ENCODE assay signal across 9 mouse cellular contexts in the genomic region with DNA sequence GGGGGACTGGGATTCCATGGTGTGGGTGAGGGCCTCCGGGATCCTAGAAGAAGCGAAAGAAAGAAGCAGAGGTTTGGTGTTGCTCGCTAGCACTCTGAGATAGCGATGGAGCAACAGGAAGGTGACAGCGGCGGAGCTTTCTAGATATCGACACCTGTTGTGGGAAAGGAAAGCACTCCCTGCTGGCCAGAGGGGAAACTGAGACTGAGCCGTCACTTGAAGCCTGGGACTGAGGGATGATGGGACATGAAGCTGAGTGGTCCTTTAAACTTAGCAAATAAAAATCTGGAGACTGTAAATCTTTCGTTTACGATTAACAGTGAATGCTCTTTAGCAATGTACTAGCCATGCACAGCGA.
DNase-seq lines count a peak whose midpoint lies in the region; ATAC-seq lines count a peak whose summit lies in the region.
"Had no signal": no experiment of that assay in that cellular context is flagged by ENCODE, and none has a peak within 500 bp of the region (broad histone marks: within the 10 kb centered on the region; RNA-seq: fewer than 3 reads in every experiment).

No protein-coding gene starts in this region.

- H3K4me1 ChIP-seq in heart, embryonic 11.5 days (ENCODE audit: control insufficient read depth, insufficient read depth, low read length), result no peaks in the 10 kb centered on the region
- H3K4me1 ChIP-seq in lung, embryonic 16.5 days (replicated peaks; ENCODE audit: control insufficient read depth, insufficient read depth, low read length), result peaks cover 11% of the 10 kb centered on the region
- peaks cover 9% of the 10 kb centered on the region for H3K4me1 ChIP-seq in forebrain, embryonic 13.5 days
- H3K4me1 ChIP-seq in liver, embryonic 16.5 days (ENCODE audit: control insufficient read depth, low read depth, low read length), result no peaks in the 10 kb centered on the region

- peak overlapping the region; percentile 20; the same call in 1 of the 2 replicates for H3K4me3 ChIP-seq in heart, embryonic 11.5 days (ENCODE audit: low read depth, low read length)
- H3K4me3 ChIP-seq in lung, embryonic 16.5 days (ENCODE audit: low read length), result peak overlapping the region; percentile 31
- H3K4me3 ChIP-seq in forebrain, embryonic 13.5 days, result no peak overlapping the region
- no peak overlapping the region for H3K4me3 ChIP-seq in liver, embryonic 16.5 days (ENCODE audit: low read depth, low read length)
- H3K4me3 ChIP-seq: myocyte had no signal

- H3K27ac ChIP-seq in heart, embryonic 11.5 days (ENCODE audit: low read depth, low read length), result no peak overlapping the region
- peak overlapping the region; percentile 95 for H3K27ac ChIP-seq in lung, embryonic 16.5 days (ENCODE audit: low read length)
- no peak overlapping the region for H3K27ac ChIP-seq in forebrain, embryonic 13.5 days
- no peak overlapping the region for H3K27ac ChIP-seq in liver, embryonic 16.5 days (ENCODE audit: low read length)

- intact Hi-C loops in left cerebral cortex, postnatal 36 days (cut with DNase I), result no loop called here

- no peaks in the 10 kb centered on the region for H3K9me3 ChIP-seq in heart, embryonic 11.5 days (replicated peaks; ENCODE audit: control insufficient read depth, low read length)
- H3K9me3 ChIP-seq in lung, embryonic 16.5 days (ENCODE audit: control insufficient read depth, low read length), result no peaks in the 10 kb centered on the region
- H3K9me3 ChIP-seq in forebrain, embryonic 13.5 days (replicated peaks), result no peaks in the 10 kb centered on the region
- no peaks in the 10 kb centered on the region for H3K9me3 ChIP-seq in liver, embryonic 16.5 days (replicated peaks; ENCODE audit: control insufficient read depth, low read length)

- no peaks in the 10 kb centered on the region for H3K27me3 ChIP-seq in heart, embryonic 11.5 days (ENCODE audit: control insufficient read depth, insufficient read depth, low read length)
- no peaks in the 10 kb centered on the region for H3K27me3 ChIP-seq in lung, embryonic 16.5 days (ENCODE audit: control insufficient read depth, insufficient read depth, low read depth, low read length)
- no peaks in the 10 kb centered on the region for H3K27me3 ChIP-seq in forebrain, embryonic 13.5 days
- H3K27me3 ChIP-seq in liver, embryonic 16.5 days (ENCODE audit: control insufficient read depth, insufficient read depth, low read depth, low read length), result no peaks in the 10 kb centered on the region

- no peak for DNase-seq in heart, adult 18-20 months
- no peak for DNase-seq in lung, postnatal 36 days
- no peak for DNase-seq in retina, postnatal 1 day
- DNase-seq in left cerebral cortex, postnatal 36 days (ENCODE audit: low spot score in 2 of 2), result no peak

- peak overlapping the region; percentile 31; the same call in 1 of the 2 replicates for H3K9ac ChIP-seq in heart, embryonic 11.5 days (ENCODE audit: low read depth, low read length)
- peak overlapping the region; percentile 59 for H3K9ac ChIP-seq in lung, embryonic 16.5 days (ENCODE audit: low read length)
- no peak overlapping the region for H3K9ac ChIP-seq in forebrain, embryonic 13.5 days
- no peak overlapping the region for H3K9ac ChIP-seq in liver, embryonic 16.5 days (ENCODE audit: low read depth, low read length)

- H3K36me3 ChIP-seq in heart, embryonic 11.5 days (ENCODE audit: control insufficient read depth, insufficient read depth, low read length), result no peaks in the 10 kb centered on the region
- H3K36me3 ChIP-seq in lung, embryonic 16.5 days (ENCODE audit: control insufficient read depth, insufficient read depth, low read length), result no peaks in the 10 kb centered on the region
- no peaks in the 10 kb centered on the region for H3K36me3 ChIP-seq in forebrain, embryonic 13.5 days (ENCODE audit: poor library complexity, severe bottlenecking)
- H3K36me3 ChIP-seq in liver, embryonic 16.5 days (ENCODE audit: control insufficient read depth, insufficient read depth), result no peaks in the 10 kb centered on the region

- H3K4me2 ChIP-seq in heart, embryonic 11.5 days, result peak overlapping the region; percentile 58
- H3K4me2 ChIP-seq in lung, embryonic 16.5 days (ENCODE audit: low read depth, low read length), result peak overlapping the region; percentile 50
- 0 out of 2 replicates have a peak overlapping the region, but pooled peaks have one; percentile 0 for H3K4me2 ChIP-seq in forebrain, embryonic 13.5 days
- peak overlapping the region; percentile 30; the same call in 1 of the 2 replicates for H3K4me2 ChIP-seq in liver, embryonic 16.5 days (ENCODE audit: low read depth, low read length)

- ATAC-seq in heart, embryonic 11.5 days (replicated peaks; ENCODE audit: insufficient number of reproducible peaks, low FRiP score, low TSS enrichment), result no peak
- peak; percentile 34 for ATAC-seq in lung, embryonic 16.5 days (ENCODE audit: low read depth)
- ATAC-seq in forebrain, embryonic 13.5 days, result peak; percentile 39; the same call in 1 of the 2 replicates
- ATAC-seq in liver, embryonic 16.5 days (ENCODE audit: low read depth), result no peak

- WGBS in heart, embryonic 11.5 days (ENCODE audit: insufficient replicate concordance), result 33% methylated on average over 11 of the region's 11 CpGs
- WGBS in lung, embryonic 16.5 days, result 20% methylated on average over 11 of the region's 11 CpGs
- 54% methylated on average over 11 of the region's 11 CpGs for whole genome bisulfite sequencing in forebrain, embryonic 13.5 days
- 24% methylated on average over 11 of the region's 11 CpGs for WGBS in liver, embryonic 16.5 days (ENCODE audit: insufficient replicate concordance)

Comparison
In these comparisons a context has a peak if more than half of its experiments do, and no peak if none do; other contexts are left out.
1. ATAC-seq: peak in lung, embryonic 16.5 days (single experiment) and forebrain, embryonic 13.5 days (single experiment); none in heart, embryonic 11.5 days (single experiment) and liver, embryonic 16.5 days (single experiment).
2. H3K4me2 ChIP-seq: peak in every context shown above with its lines; median percentile 58 in heart, embryonic 11.5 days; 50 in lung, embryonic 16.5 days; 30 in liver, embryonic 16.5 days; 0 in forebrain, embryonic 13.5 days.
3. H3K4me3 ChIP-seq: peak in heart, embryonic 11.5 days (single experiment) and lung, embryonic 16.5 days (single experiment); none in forebrain, embryonic 13.5 days (single experiment) and liver, embryonic 16.5 days (single experiment).
4. H3K9ac ChIP-seq: peak in heart, embryonic 11.5 days (single experiment) and lung, embryonic 16.5 days (single experiment); none in forebrain, embryonic 13.5 days (single experiment) and liver, embryonic 16.5 days (single experiment).